Mouse (Mus musculus): Measurements from ENCODE around the gene Mtg1. TPM values are rescaled to one million over a fixed set of nuclear protein-coding genes. Genes with fewer than 3 reads are reported as not detected.
A peak's percentile ranks its signal among the peaks of the same experiment; 100 is the strongest.

Gene Mtg1
- total RNA-seq, 2 experiments from 2014 or later, result 13.0 to 39.7 TPM

- ATAC-seq (replicated peaks; ENCODE audit: low FRiP score, low TSS enrichment, poor library complexity, severe bottlenecking), result no peak
These were observed 43.3 kb downstream of the Mtg1 start for GRCm38 (mm10) chr7:140180692-140181091.

GRCm38 (mm10) chr7:140184206-140184605, 46.8 kb downstream of the Mtg1 start:
- no peak for ATAC-seq (replicated peaks; ENCODE audit: low FRiP score, low TSS enrichment, poor library complexity, severe bottlenecking)

GRCm38 (mm10) chr7:140186646-140187620, 49.6 kb downstream of the Mtg1 start:
- peak; percentile 80 for ATAC-seq (replicated peaks; ENCODE audit: low FRiP score, low TSS enrichment, poor library complexity, severe bottlenecking)

- ATAC-seq (replicated peaks; ENCODE audit: low FRiP score, low TSS enrichment, poor library complexity, severe bottlenecking), result no peak; the same call in 1 of the 2 replicates
These were observed 50.5 kb downstream of the Mtg1 start for GRCm38 (mm10) chr7:140187721-140188390.

GRCm38 (mm10) chr7:140188391-140189328, 51.3 kb downstream of the Mtg1 start:
- ATAC-seq (replicated peaks; ENCODE audit: low FRiP score, low TSS enrichment, poor library complexity, severe bottlenecking), result peak; percentile 63

GRCm38 (mm10) chr7:140190435-140190834, 53.1 kb downstream of the Mtg1 start:
- ATAC-seq (replicated peaks; ENCODE audit: low FRiP score, low TSS enrichment, poor library complexity, severe bottlenecking), result no peak

GRCm38 (mm10) chr7:140192445-140192844, 55.1 kb downstream of the Mtg1 start:
- ATAC-seq (replicated peaks; ENCODE audit: low FRiP score, low TSS enrichment, poor library complexity, severe bottlenecking), result no peak

GRCm38 (mm10) chr7:140192851-140193250, 55.5 kb downstream of the Mtg1 start:
- no peak for ATAC-seq (replicated peaks; ENCODE audit: low FRiP score, low TSS enrichment, poor library complexity, severe bottlenecking)

- ATAC-seq (replicated peaks; ENCODE audit: low FRiP score, low TSS enrichment, poor library complexity, severe bottlenecking), result no peak
These were observed 56.7 kb downstream of the Mtg1 start for GRCm38 (mm10) chr7:140194031-140194430.

- no peak for ATAC-seq (replicated peaks; ENCODE audit: low FRiP score, low TSS enrichment, poor library complexity, severe bottlenecking)
These were observed 58.6 kb downstream of the Mtg1 start for GRCm38 (mm10) chr7:140196002-140196401.

Other genes with a start within 250 kb of the Mtg1 start
- gene Kndc1, start 242.9 kb upstream of the Mtg1 start, total RNA-seq (2014; fragmentation: Nextera tagmentation), result not detected in 2 replicates
- gene Kndc1, start 242.9 kb upstream of the Mtg1 start, total RNA-seq (2017), result not detected in 2 replicates
- not detected in 2 replicates for gene Utf1, start 193.8 kb upstream of the Mtg1 start, total RNA-seq (2014; fragmentation: Nextera tagmentation)
- not detected in 2 replicates for gene Utf1, start 193.8 kb upstream of the Mtg1 start, total RNA-seq (2017)
- not detected in 2 replicates for gene 6430531B16Rik, start 158.8 kb upstream of the Mtg1 start, total RNA-seq (2014; fragmentation: Nextera tagmentation)
- 1.0 TPM in 1 of 2 replicates, not detected in the other for gene 6430531B16Rik, start 158.8 kb upstream of the Mtg1 start, total RNA-seq (2017)
- gene Adam8, start 145.0 kb upstream of the Mtg1 start, total RNA-seq (2014; fragmentation: Nextera tagmentation), result 1.5 and 4.5 TPM in 2 replicates
- gene Adam8, start 145.0 kb upstream of the Mtg1 start, total RNA-seq (2017), result 0.34 and 2.6 TPM in 2 replicates
- gene Zfp511, start 101.2 kb upstream of the Mtg1 start, total RNA-seq (2014; fragmentation: Nextera tagmentation), result 21.3 and 34.7 TPM in 2 replicates
- 22.0 and 26.9 TPM in 2 replicates for gene Zfp511, start 101.2 kb upstream of the Mtg1 start, total RNA-seq (2017)
- gene Tubgcp2, start 100.9 kb upstream of the Mtg1 start, total RNA-seq (2014; fragmentation: Nextera tagmentation), result 29.3 and 37.6 TPM in 2 replicates
- gene Tubgcp2, start 100.9 kb upstream of the Mtg1 start, total RNA-seq (2017), result 38.2 and 41.2 TPM in 2 replicates
- gene Msx3, start 88.5 kb upstream of the Mtg1 start, total RNA-seq (2014; fragmentation: Nextera tagmentation), result not detected in 2 replicates
- gene Msx3, start 88.5 kb upstream of the Mtg1 start, total RNA-seq (2017), result not detected in 2 replicates
- gene Caly, start 55.0 kb upstream of the Mtg1 start, total RNA-seq (2014; fragmentation: Nextera tagmentation), result not detected in 2 replicates
- not detected in 2 replicates for gene Caly, start 55.0 kb upstream of the Mtg1 start, total RNA-seq (2017)
- not detected in 2 replicates for gene Prap1, start 44.2 kb upstream of the Mtg1 start, total RNA-seq (2014; fragmentation: Nextera tagmentation)
- not detected in 2 replicates for gene Prap1, start 44.2 kb upstream of the Mtg1 start, total RNA-seq (2017)
- 4.1 and 17.9 TPM in 2 replicates for gene Fuom, start 35.1 kb upstream of the Mtg1 start, total RNA-seq (2014; fragmentation: Nextera tagmentation)
- 12.0 TPM in 1 of 2 replicates, not detected in the other for gene Fuom, start 35.1 kb upstream of the Mtg1 start, total RNA-seq (2017)
- 15.1 and 22.1 TPM in 2 replicates for gene Paox, start 21.8 kb upstream of the Mtg1 start, total RNA-seq (2014; fragmentation: Nextera tagmentation)
- gene Paox, start 21.8 kb upstream of the Mtg1 start, total RNA-seq (2017), result 4.1 and 6.9 TPM in 2 replicates
- gene Echs1, start 21.1 kb upstream of the Mtg1 start, total RNA-seq (2014; fragmentation: Nextera tagmentation), result 50.1 and 62.9 TPM in 2 replicates
- gene Echs1, start 21.1 kb upstream of the Mtg1 start, total RNA-seq (2017), result 52.5 and 85.0 TPM in 2 replicates
- gene Sprn, start 17.3 kb downstream of the Mtg1 start, total RNA-seq (2014; fragmentation: Nextera tagmentation), result 0.83 TPM in 1 of 2 replicates, not detected in the other
- not detected in 2 replicates for gene Sprn, start 17.3 kb downstream of the Mtg1 start, total RNA-seq (2017)
- gene Olfr522, start 27.2 kb downstream of the Mtg1 start, total RNA-seq (2014; fragmentation: Nextera tagmentation), result not detected in 2 replicates
- not detected in 2 replicates for gene Olfr522, start 27.2 kb downstream of the Mtg1 start, total RNA-seq (2017)
- gene Olfr523, start 35.7 kb downstream of the Mtg1 start, total RNA-seq (2014; fragmentation: Nextera tagmentation), result not detected in 2 replicates
- gene Olfr523, start 35.7 kb downstream of the Mtg1 start, total RNA-seq (2017), result not detected in 2 replicates
- not detected in 2 replicates for gene Olfr524, start 68.4 kb downstream of the Mtg1 start, total RNA-seq (2014; fragmentation: Nextera tagmentation)
- not detected in 2 replicates for gene Olfr524, start 68.4 kb downstream of the Mtg1 start, total RNA-seq (2017)
- not detected in 2 replicates for gene Cd163l1, start 80.7 kb downstream of the Mtg1 start, total RNA-seq (2014; fragmentation: Nextera tagmentation)
- gene Cd163l1, start 80.7 kb downstream of the Mtg1 start, total RNA-seq (2017), result 0.19 TPM in 1 of 2 replicates, not detected in the other
- not detected in 2 replicates for gene 5830411N06Rik, start 109.7 kb downstream of the Mtg1 start, total RNA-seq (2014; fragmentation: Nextera tagmentation)
- gene 5830411N06Rik, start 109.7 kb downstream of the Mtg1 start, total RNA-seq (2017), result not detected in 2 replicates
- gene Olfr525, start 183.3 kb downstream of the Mtg1 start, total RNA-seq (2014; fragmentation: Nextera tagmentation), result not detected in 2 replicates
- not detected in 2 replicates for gene Olfr525, start 183.3 kb downstream of the Mtg1 start, total RNA-seq (2017)
- gene Olfr527, start 196.5 kb downstream of the Mtg1 start, total RNA-seq (2014; fragmentation: Nextera tagmentation), result not detected in 2 replicates
- gene Olfr527, start 196.5 kb downstream of the Mtg1 start, total RNA-seq (2017), result not detected in 2 replicates
- not detected in 2 replicates for gene Olfr60, start 224.1 kb downstream of the Mtg1 start, total RNA-seq (2014; fragmentation: Nextera tagmentation)
- not detected in 2 replicates for gene Olfr60, start 224.1 kb downstream of the Mtg1 start, total RNA-seq (2017)
- gene Olfr530, start 238.8 kb downstream of the Mtg1 start, total RNA-seq (2014; fragmentation: Nextera tagmentation), result not detected in 2 replicates
- gene Olfr530, start 238.8 kb downstream of the Mtg1 start, total RNA-seq (2017), result not detected in 2 replicates

Data from megakaryocyte-erythroid progenitor cell, adult 5-6 weeks (primary cell).